Mouse (Mus musculus) neural tube, embryonic 12.5 days (tissue): ENCODE measurements at regions not wholly inside any gene's neighbourhood (a gene's known extent, or its start where the extent isn't known, plus 50 kb on each side); places are given as distances from the start of the nearest gene placed in this dataset.
A peak's percentile ranks its signal among the peaks of the same experiment; 100 is the strongest.

Source experiments
- ATAC-seq: fragments of 200-750 bp; cut with Nextera tagmentation; 2 replicates; pipeline ENCODE4 v1.8.0; 2017; ENCODE audit warnings: low read depth, mild to moderate bottlenecking, moderate TSS enrichment, moderate library complexity; ENCODE audit not compliant: low FRiP score
- H3K27ac ChIP-seq: fragments of 300-500 bp; sonication (generic); 2 replicates; pipeline ENCODE4 v1.5.1; 2016
- H3K27me3 ChIP-seq: fragments of 300-500 bp; sonication (generic); replicated peaks from 2 replicates; pipeline ENCODE4 v1.6.1; 2016; ENCODE audit warnings: mild to moderate bottlenecking
- H3K36me3 ChIP-seq: fragments of 300-500 bp; sonication (generic); 2 replicates; pipeline ENCODE4 v1.6.1; 2016; ENCODE audit warnings: mild to moderate bottlenecking
- H3K4me1 ChIP-seq: fragments of 300-500 bp; sonication (generic); 2 replicates; pipeline ENCODE4 v1.6.1; 2016
- H3K4me2 ChIP-seq: fragments of 300-500 bp; sonication (generic); replicated peaks from 2 replicates; pipeline ENCODE4 v1.6.1; 2016; ENCODE audit warnings: mild to moderate bottlenecking
- H3K4me3 ChIP-seq: fragments of 300-500 bp; sonication (generic); 2 replicates; pipeline ENCODE4 v1.5.1; 2016
- H3K9ac ChIP-seq: fragments of 300-500 bp; sonication (generic); 2 replicates; pipeline ENCODE4 v1.6.1; 2016; ENCODE audit warnings: mild to moderate bottlenecking
- H3K9me3 ChIP-seq: fragments of 300-500 bp; sonication (generic); 2 replicates; pipeline ENCODE4 v1.6.1; 2016; ENCODE audit warnings: mild to moderate bottlenecking
- WGBS: fragments of 180-500 bp; shearing (Covaris S2); methylation state at CpG from one replicate; pipeline ENCODE4 v1.1.7; 2016; 5-methylcytosine and 5-hydroxymethylcytosine counted together

- no peak overlapping the region for H3K4me3 ChIP-seq
- no peaks in the 10 kb centered on the region for H3K27me3 ChIP-seq
- H3K9ac ChIP-seq: no peak overlapping the region
- no peaks in the 10 kb centered on the region for H3K9me3 ChIP-seq
- H3K27ac ChIP-seq: no peak overlapping the region
- no peaks in the 10 kb centered on the region for H3K36me3 ChIP-seq
- H3K4me1 ChIP-seq: no peaks in the 10 kb centered on the region
- ATAC-seq: no peak
- H3K4me2 ChIP-seq: no peak overlapping the region
- WGBS: 86% methylated on average over 2 of the region's 2 CpGs
Measured at GRCm38 (mm10) chr10:104367219-104367618, 173.4 kb downstream of the Gm4340 start.

GRCm38 (mm10) chr10:104374567-104374966, 180.7 kb downstream of the Gm4340 start:
- H3K4me2 ChIP-seq: no peak overlapping the region
- no peak overlapping the region for H3K9ac ChIP-seq
- no peak overlapping the region for H3K4me3 ChIP-seq
- 82% methylated on average over 1 of the region's 1 CpGs for WGBS
- H3K27me3 ChIP-seq: no peaks in the 10 kb centered on the region
- no peak for ATAC-seq
- no peaks in the 10 kb centered on the region for H3K4me1 ChIP-seq
- no peaks in the 10 kb centered on the region for H3K36me3 ChIP-seq
- no peak overlapping the region for H3K27ac ChIP-seq
- no peaks in the 10 kb centered on the region for H3K9me3 ChIP-seq

GRCm38 (mm10) chr10:104388254-104388653, 194.4 kb downstream of the Gm4340 start:
- WGBS: 70% methylated on average over 2 of the region's 2 CpGs
- ATAC-seq: no peak
- H3K4me3 ChIP-seq: no peak overlapping the region
- H3K9me3 ChIP-seq: no peaks in the 10 kb centered on the region
- H3K36me3 ChIP-seq: no peaks in the 10 kb centered on the region
- no peak overlapping the region for H3K9ac ChIP-seq
- no peak overlapping the region for H3K27ac ChIP-seq
- no peaks in the 10 kb centered on the region for H3K27me3 ChIP-seq
- H3K4me1 ChIP-seq: no peaks in the 10 kb centered on the region
- no peak overlapping the region for H3K4me2 ChIP-seq

GRCm38 (mm10) chr10:104395711-104396110, 201.9 kb downstream of the Gm4340 start:
- no peaks in the 10 kb centered on the region for H3K27me3 ChIP-seq
- H3K9me3 ChIP-seq: no peaks in the 10 kb centered on the region
- no peak for ATAC-seq
- 34% methylated on average over 1 of the region's 1 CpGs for WGBS
- no peaks in the 10 kb centered on the region for H3K4me1 ChIP-seq
- no peak overlapping the region for H3K27ac ChIP-seq
- H3K36me3 ChIP-seq: no peaks in the 10 kb centered on the region
- H3K4me3 ChIP-seq: no peak overlapping the region
- no peak overlapping the region for H3K9ac ChIP-seq
- H3K4me2 ChIP-seq: no peak overlapping the region

- Histone ChIP-seq H3K36me3 (no peaks in the 10 kb centered on the region), H3K4me3 (no peak overlapping the region), H3K4me2 (no peak overlapping the region), H3K9ac (no peak overlapping the region), H3K27ac (no peak overlapping the region), H3K4me1 (no peaks in the 10 kb centered on the region), H3K27me3 (no peaks in the 10 kb centered on the region), H3K9me3 (no peaks in the 10 kb centered on the region)
- no peak for ATAC-seq
- 71% methylated on average over 4 of the region's 4 CpGs for WGBS
Measured at GRCm38 (mm10) chr10:104408751-104409150, 214.9 kb downstream of the Gm4340 start.

GRCm38 (mm10) chr10:104422541-104422940, 228.7 kb downstream of the Gm4340 start:
- ATAC-seq: no peak
- no peaks in the 10 kb centered on the region for H3K27me3 ChIP-seq
- H3K27ac ChIP-seq: no peak overlapping the region
- no peaks in the 10 kb centered on the region for H3K4me1 ChIP-seq
- no peak overlapping the region for H3K4me3 ChIP-seq
- H3K9ac ChIP-seq: no peak overlapping the region
- H3K36me3 ChIP-seq: no peaks in the 10 kb centered on the region
- no peak overlapping the region for H3K4me2 ChIP-seq
- H3K9me3 ChIP-seq: no peaks in the 10 kb centered on the region

- no peak for ATAC-seq
- no peak overlapping the region for H3K27ac ChIP-seq
- WGBS: 85% methylated on average over 4 of the region's 4 CpGs
- no peaks in the 10 kb centered on the region for H3K27me3 ChIP-seq
- no peaks in the 10 kb centered on the region for H3K9me3 ChIP-seq
- H3K9ac ChIP-seq: no peak overlapping the region
- no peak overlapping the region for H3K4me3 ChIP-seq
- no peaks in the 10 kb centered on the region for H3K4me1 ChIP-seq
- no peak overlapping the region for H3K4me2 ChIP-seq
- H3K36me3 ChIP-seq: no peaks in the 10 kb centered on the region
Measured at GRCm38 (mm10) chr10:104423161-104423560, 229.3 kb downstream of the Gm4340 start.

- no peak overlapping the region for H3K9ac ChIP-seq
- no peak overlapping the region for H3K27ac ChIP-seq
- ATAC-seq: no peak
- no peak overlapping the region for H3K4me3 ChIP-seq
- no peaks in the 10 kb centered on the region for H3K27me3 ChIP-seq
- no peaks in the 10 kb centered on the region for H3K9me3 ChIP-seq
- no peak overlapping the region for H3K4me2 ChIP-seq
- no peaks in the 10 kb centered on the region for H3K36me3 ChIP-seq
- no peaks in the 10 kb centered on the region for H3K4me1 ChIP-seq
Measured at GRCm38 (mm10) chr10:104423761-104424160, 229.9 kb downstream of the Gm4340 start.

GRCm38 (mm10) chr10:104444926-104445325, 251.1 kb downstream of the Gm4340 start:
- Histone ChIP-seq H3K36me3 (no peaks in the 10 kb centered on the region), H3K9me3 (no peaks in the 10 kb centered on the region), H3K9ac (no peak overlapping the region), H3K4me3 (no peak overlapping the region), H3K27me3 (no peaks in the 10 kb centered on the region), H3K4me2 (no peak overlapping the region), H3K4me1 (no peaks in the 10 kb centered on the region), H3K27ac (no peak overlapping the region)
- 81% methylated on average over 4 of the region's 4 CpGs for WGBS
- ATAC-seq: no peak

GRCm38 (mm10) chr10:104455549-104456351, 261.9 kb downstream of the Gm4340 start:
- 27% methylated on average over 14 of the region's 14 CpGs for WGBS
- Histone ChIP-seq H3K27ac (no peak overlapping the region), H3K27me3 (no peaks in the 10 kb centered on the region), H3K36me3 (no peaks in the 10 kb centered on the region), H3K4me1 (no peaks in the 10 kb centered on the region), H3K4me2 (peak overlapping the region; percentile 52), H3K4me3 (0 out of 2 replicates have a peak overlapping the region, but pooled peaks have one; percentile 5), H3K9ac (no peak overlapping the region), H3K9me3 (no peaks in the 10 kb centered on the region)
- peak; percentile 81 for ATAC-seq

GRCm38 (mm10) chr10:104456352-104456725, 262.5 kb downstream of the Gm4340 start:
- ATAC-seq: no peak
- Histone ChIP-seq H3K4me2 (peak overlapping the region; percentile 52), H3K27ac (no peak overlapping the region), H3K4me3 (0 out of 2 replicates have a peak overlapping the region, but pooled peaks have one; percentile 5), H3K27me3 (no peaks in the 10 kb centered on the region), H3K4me1 (no peaks in the 10 kb centered on the region), H3K36me3 (no peaks in the 10 kb centered on the region), H3K9ac (no peak overlapping the region), H3K9me3 (no peaks in the 10 kb centered on the region)
- WGBS: 23% methylated on average over 5 of the region's 5 CpGs

- peak; percentile 37; the same call in 1 of the 2 replicates for ATAC-seq
Measured at GRCm38 (mm10) chr10:104486226-104486944, 292.5 kb downstream of the Gm4340 start.

More at GRCm38 (mm10) chr10:104486226-104486944, 292.5 kb downstream of the Gm4340 start:
- Histone ChIP-seq H3K4me3 (no peak overlapping the region), H3K27me3 (no peaks in the 10 kb centered on the region), H3K27ac (no peak overlapping the region), H3K4me1 (no peaks in the 10 kb centered on the region), H3K9me3 (no peaks in the 10 kb centered on the region), H3K36me3 (no peaks in the 10 kb centered on the region), H3K4me2 (no peak overlapping the region), H3K9ac (no peak overlapping the region)
- WGBS: 89% methylated on average over 5 of the region's 5 CpGs
